Mouse (Mus musculus): ENCODE data around the gene Pin4. TPM values are rescaled to one million over a fixed set of nuclear protein-coding genes. Genes with fewer than 3 reads are reported as not detected.

Pin4 gene
- polyA plus RNA-seq, 1 experiment from 2014 or later: 76.5 TPM

GRCm38 (mm10) chrX:102156618-102157422 is 37.6 kb downstream of the Pin4 start, which contains the start of gene Ercc6l:
TSS of gene Ercc6l (minus strand) at chrX:102157091.
- peak; percentile 41 for DNase-seq (ENCODE audit: low read depth, low spot score)
- in situ Hi-C loops (cut with MboI; ENCODE audit: low pct_unique_long_range_greater_than_20kb): loop anchor here (10.0 kb wide), 1 partner anchor 192 kb away; no protein-coding TSS in a partner anchor
- peak; percentile 86 for ATAC-seq
- H3K27me3 ChIP-seq: no peaks in the 10 kb centered on the region
- ChIA-PET CTCF (no interaction called here), POLR2A (interaction anchor here (0.5 kb wide), 1 partner anchor 89 kb away, joined by 3 read pairs; no protein-coding TSS in a partner anchor)
- TF ChIP-seq CTCF (IDR thresholded peaks at IDR 0.05): no peak

DNA sequence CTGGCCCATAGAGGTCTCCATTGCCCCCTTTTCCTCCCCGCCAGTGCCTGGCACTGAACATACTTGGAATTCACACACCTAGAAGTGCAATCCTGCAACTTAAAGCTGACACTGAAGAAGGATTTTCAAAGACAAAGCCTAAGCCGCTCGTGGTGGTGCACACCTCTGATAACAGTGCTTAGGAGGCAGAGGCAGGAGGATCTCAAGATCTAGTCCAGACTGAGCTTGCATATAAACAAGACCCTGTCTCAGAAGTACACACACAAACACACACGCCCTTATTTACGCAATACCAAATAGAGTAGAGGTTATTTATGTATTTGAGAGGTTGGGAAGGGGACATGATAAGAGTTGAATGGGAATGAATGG is 38.2 kb downstream of the Pin4 start:
- DNase-seq (ENCODE audit: low read depth, low spot score) (no peak), ATAC-seq (no peak)
- ChIA-PET POLR2A (no interaction called here), CTCF (no interaction called here)
- TF ChIP-seq CTCF (IDR thresholded peaks at IDR 0.05): peak; percentile 29
- no peaks in the 10 kb centered on the region for H3K27me3 ChIP-seq
- in situ Hi-C loops (cut with MboI; ENCODE audit: low pct_unique_long_range_greater_than_20kb): loop anchor here (10.0 kb wide), 1 partner anchor 193 kb away; no protein-coding TSS in a partner anchor

- in situ Hi-C loops (cut with MboI; ENCODE audit: low pct_unique_long_range_greater_than_20kb): loop anchor here (10.0 kb wide), 1 partner anchor 195 kb away; no protein-coding TSS in a partner anchor
- peak; percentile 68 for TF ChIP-seq CTCF (IDR thresholded peaks at IDR 0.05)
- CTCF ChIA-PET: no interaction called here
- ATAC-seq: no peak
- H3K27me3 ChIP-seq: peaks cover 1% of the 10 kb centered on the region
- POLR2A ChIA-PET: no interaction called here
- no peak for DNase-seq (ENCODE audit: low read depth, low spot score)
Observed at GRCm38 (mm10) chrX:102159778-102160177, 40.5 kb downstream of the Pin4 start.

DNA sequence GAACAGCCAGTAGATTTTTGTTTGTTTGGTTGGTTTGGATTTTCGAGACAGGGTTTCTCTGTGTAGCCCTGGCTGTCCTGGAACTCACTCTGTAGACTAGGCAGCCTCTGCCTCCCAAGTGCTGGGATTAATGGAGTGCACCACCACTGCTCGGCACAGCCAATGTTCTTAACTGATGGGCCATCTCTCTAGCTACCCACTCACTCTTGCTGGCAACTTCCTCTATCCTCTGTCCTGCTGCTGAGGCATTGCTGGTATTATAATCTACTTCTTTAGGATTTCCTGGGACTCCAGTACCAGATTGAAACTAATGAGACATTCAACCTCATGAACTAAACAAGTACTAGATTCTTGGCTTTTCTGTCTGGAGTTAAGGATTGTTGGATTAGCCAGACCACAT is 41.3 kb downstream of the Pin4 start:
- no peak for ATAC-seq
- H3K27me3 ChIP-seq: peaks cover 3% of the 10 kb centered on the region
- in situ Hi-C loops (cut with MboI; ENCODE audit: low pct_unique_long_range_greater_than_20kb): no loop called here
- no peak for DNase-seq (ENCODE audit: low read depth, low spot score)
- no peak for TF ChIP-seq CTCF (IDR thresholded peaks at IDR 0.05)
- ChIA-PET CTCF (no interaction called here), POLR2A (no interaction called here)

DNA sequence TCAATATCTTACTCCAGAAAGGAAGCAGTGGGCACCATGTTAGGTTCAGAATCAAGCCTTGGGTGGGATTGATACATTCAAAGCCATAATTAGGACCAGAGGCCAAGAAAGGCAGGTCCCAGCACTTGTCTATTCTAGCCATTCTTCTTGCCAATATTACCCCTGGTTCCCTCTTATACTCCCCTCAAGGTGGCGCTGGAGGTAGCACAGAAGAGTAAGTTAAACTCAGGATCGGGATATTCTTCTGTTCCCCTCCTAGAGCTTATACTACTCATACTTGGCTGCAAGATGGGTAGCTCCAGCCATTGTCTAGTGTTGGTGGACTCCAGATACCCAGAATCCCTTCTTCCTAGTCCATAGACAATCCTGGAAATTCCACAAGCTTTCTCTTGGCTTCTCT is 43.8 kb downstream of the Pin4 start:
- TF ChIP-seq CTCF (IDR thresholded peaks at IDR 0.05): no peak
- in situ Hi-C loops (cut with MboI; ENCODE audit: low pct_unique_long_range_greater_than_20kb): no loop called here
- peaks cover 3% of the 10 kb centered on the region for H3K27me3 ChIP-seq
- ChIA-PET CTCF (interaction anchor here (1.0 to 1.4 kb wide), 2 partner anchors 9 to 26 kb away, joined by 3 to 4 read pairs; partner anchors contain the start of gene Rps4x), POLR2A (no interaction called here)
- no peak for DNase-seq (ENCODE audit: low read depth, low spot score)
- no peak for ATAC-seq

DNA sequence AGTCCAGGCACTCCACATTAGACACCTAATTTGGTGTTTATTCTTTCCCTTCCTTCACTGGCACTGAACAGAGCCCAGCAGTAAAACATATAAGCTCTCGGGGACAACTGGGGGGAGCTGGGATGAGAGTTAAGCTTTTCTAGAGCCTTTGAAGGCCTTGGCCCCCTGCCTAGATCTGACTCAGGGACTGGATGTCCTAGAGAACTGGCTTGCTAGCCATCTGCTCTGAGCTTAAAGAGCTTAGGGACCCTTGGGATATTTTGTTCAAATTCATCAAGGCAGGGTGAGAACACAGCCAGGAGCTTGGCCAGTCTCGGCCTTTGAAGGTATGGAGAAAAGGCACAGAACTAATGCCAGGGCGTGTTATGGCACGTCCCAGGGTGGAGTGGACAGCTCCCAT is 44.3 kb downstream of the Pin4 start:
- DNase-seq (ENCODE audit: low read depth, low spot score): no peak
- H3K27me3 ChIP-seq: peaks cover 3% of the 10 kb centered on the region
- ATAC-seq: no peak
- POLR2A ChIA-PET: no interaction called here
- no peak for TF ChIP-seq CTCF (IDR thresholded peaks at IDR 0.05)
- CTCF ChIA-PET: interaction anchor here (1.0 to 1.4 kb wide), 2 partner anchors 8 to 25 kb away, joined by 3 to 4 read pairs; partner anchors contain the start of gene Rps4x
- in situ Hi-C loops (cut with MboI; ENCODE audit: low pct_unique_long_range_greater_than_20kb): no loop called here

GRCm38 (mm10) chrX:102166521-102166920 is 47.3 kb downstream of the Pin4 start:
- CTCF ChIA-PET: no interaction called here
- in situ Hi-C loops (cut with MboI; ENCODE audit: low pct_unique_long_range_greater_than_20kb): no loop called here
- ATAC-seq: no peak

GRCm38 (mm10) chrX:102166986-102167385 is 47.7 kb downstream of the Pin4 start:
- ChIA-PET POLR2A (interaction anchor here (1.2 kb wide), 1 partner anchor 22 kb away, joined by 4 read pairs; the partner anchor contains the start of gene Rps4x), CTCF (no interaction called here)
- H3K27me3 ChIP-seq: peaks cover 3% of the 10 kb centered on the region
- in situ Hi-C loops (cut with MboI; ENCODE audit: low pct_unique_long_range_greater_than_20kb): no loop called here
- DNase-seq (ENCODE audit: low read depth, low spot score) (no peak), ATAC-seq (peak; percentile 35)
- no peak for TF ChIP-seq CTCF (IDR thresholded peaks at IDR 0.05)

More at GRCm38 (mm10) chrX:102166521-102166920, 47.3 kb downstream of the Pin4 start:
- POLR2A ChIA-PET: interaction anchor here (1.2 kb wide), 1 partner anchor 22 kb away, joined by 4 read pairs; the partner anchor contains the start of gene Rps4x
- no peak for DNase-seq (ENCODE audit: low read depth, low spot score)
- TF ChIP-seq CTCF (IDR thresholded peaks at IDR 0.05): no peak
- peaks cover 3% of the 10 kb centered on the region for H3K27me3 ChIP-seq

- peaks cover 10% of the 10 kb centered on the region for H3K27me3 ChIP-seq
- no peak for DNase-seq (ENCODE audit: low read depth, low spot score)
- in situ Hi-C loops (cut with MboI; ENCODE audit: low pct_unique_long_range_greater_than_20kb): no loop called here
- ChIA-PET POLR2A (no interaction called here), CTCF (no interaction called here)
- no peak for TF ChIP-seq CTCF (IDR thresholded peaks at IDR 0.05)
- ATAC-seq: no peak
Observed at GRCm38 (mm10) chrX:102169724-102170123, 50.5 kb downstream of the Pin4 start.

DNA sequence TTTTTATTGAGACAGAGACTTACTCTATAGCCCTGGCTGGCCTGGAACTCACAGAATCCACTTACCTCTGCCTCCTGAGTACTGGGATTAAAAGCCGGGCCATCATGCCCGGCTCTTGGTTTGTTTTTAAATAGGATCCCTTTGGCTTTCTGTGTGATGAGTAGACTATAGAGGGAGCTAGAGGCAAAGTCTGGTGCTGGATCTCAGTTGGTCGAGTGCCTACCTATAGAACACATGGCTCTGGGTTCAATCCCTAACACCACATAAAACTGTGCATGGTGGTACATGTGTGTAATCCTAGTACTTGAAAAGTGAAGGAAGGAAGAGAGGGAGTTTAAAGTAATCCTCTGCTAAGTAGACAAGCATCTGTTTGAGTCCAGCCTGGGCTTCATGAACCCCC is 50.9 kb downstream of the Pin4 start:
- TF ChIP-seq CTCF (IDR thresholded peaks at IDR 0.05): no peak
- peaks cover 8% of the 10 kb centered on the region for H3K27me3 ChIP-seq
- no peak for ATAC-seq
- in situ Hi-C loops (cut with MboI; ENCODE audit: low pct_unique_long_range_greater_than_20kb): no loop called here
- ChIA-PET CTCF (no interaction called here), POLR2A (no interaction called here)
- DNase-seq (ENCODE audit: low read depth, low spot score): no peak

GRCm38 (mm10) chrX:102170900-102171299 is 51.7 kb downstream of the Pin4 start:
- CTCF ChIA-PET: no interaction called here
- TF ChIP-seq CTCF (IDR thresholded peaks at IDR 0.05): no peak
- in situ Hi-C loops (cut with MboI; ENCODE audit: low pct_unique_long_range_greater_than_20kb): no loop called here

More at GRCm38 (mm10) chrX:102170900-102171299, 51.7 kb downstream of the Pin4 start:
- POLR2A ChIA-PET: interaction anchor here (0.6 kb wide), 1 partner anchor 210 kb away, joined by 3 read pairs; no protein-coding TSS in a partner anchor
- no peak for DNase-seq (ENCODE audit: low read depth, low spot score)
- H3K27me3 ChIP-seq: peaks cover 8% of the 10 kb centered on the region
- ATAC-seq: no peak
